Mouse (Mus musculus): ENCODE measurements around the gene Dmp1.

GRCm38 (mm10) chr5:104157701-104158100 lies 44.7 kb upstream of the Dmp1 start:
- TF ChIP-seq CTCF (IDR thresholded peaks at IDR 0.05; ENCODE audit: control insufficient read depth, insufficient read depth, low read length) (no peak), POLR2A (IDR thresholded peaks at IDR 0.05; ENCODE audit: borderline replicate concordance, control insufficient read depth, low read depth, low read length) (no peak)
